Mouse (Mus musculus) layer of hippocampus, adult 6 months (tissue): ENCODE data around the gene Ctu1. TPM values are rescaled to one million over a fixed set of nuclear protein-coding genes. Genes with fewer than 3 reads are reported as not detected.

Experiments used
- long read RNA-seq, 2 experiments: library from polyadenylated mRNA; unstranded; transcript quantifications; one replicate each; pipeline ENCODE4 v2.0.0; 2019 to 2020
- polyA plus RNA-seq: library from polyadenylated mRNA; unstranded; fragments of <200 nt; fragmentation: Nextera tagmentation; gene quantifications from 2 replicates; pipeline ENCODE4 v1.2.3, GENCODE M21; 2021

Gene Ctu1
- 7.8 and 8.8 TPM in 2 replicates for polyA plus RNA-seq
- long read RNA-seq, experiment 1, transcript Ctu1-201 (3 exons, 2,475 nt) = major isoform, 14 of 19 reads
- long read RNA-seq, experiment 1, partial matches to known transcripts = 4 of 19 reads
- long read RNA-seq, experiment 1, other reads (novel, unspliced or antisense) = 1 of 19 reads
- long read RNA-seq, experiment 2, transcript Ctu1-201 (3 exons, 2,475 nt) = major isoform, 65 of 68 reads
- long read RNA-seq, experiment 2, partial matches to known transcripts = 3 of 68 reads
- long read RNA-seq, experiment 2, other reads (novel, unspliced or antisense) = 0 of 68 reads

GRCm38 (mm10) chr7:43671809-43672580, at the start of gene Ctu1:
Gene Ctu1 (plus strand): TSS chr7:43672016.

GRCm38 (mm10) chr7:43634500-43634899, 37.3 kb upstream of the Ctu1 start, which contains the start of gene Ceacam18:
Gene Ceacam18 (plus strand): TSS chr7:43634707.

GRCm38 (mm10) chr7:43660002-43660401, 11.8 kb upstream of the Ctu1 start, which contains the start of gene Siglece:
Gene Siglece (minus strand): TSS chr7:43660161.

GRCm38 (mm10) chr7:43690118-43690517, 18.3 kb downstream of the Ctu1 start, which contains the start of gene Klk14:
Gene Klk14 (plus strand): TSS chr7:43690418.

GRCm38 (mm10) chr7:43712267-43712666, 40.5 kb downstream of the Ctu1 start, which contains the start of gene Klk13:
Gene Klk13 (plus strand): TSS chr7:43712567.

Other genes with a start within 250 kb of the Ctu1 start
- gene Lim2, start 244.3 kb upstream of the Ctu1 start, polyA plus RNA-seq = not detected in 2 replicates
- gene Nkg7, start 234.9 kb upstream of the Ctu1 start, polyA plus RNA-seq = 0.92 TPM in 1 of 2 replicates, not detected in the other
- not detected in 2 replicates for gene Cldnd2, start 231.2 kb upstream of the Ctu1 start, polyA plus RNA-seq
- gene Etfb, start 227.9 kb upstream of the Ctu1 start, polyA plus RNA-seq = 219 and 291 TPM in 2 replicates
- gene Gm45233, start 227.9 kb upstream of the Ctu1 start, polyA plus RNA-seq = 0.33 and 0.38 TPM in 2 replicates
- gene Vsig10l, start 208.9 kb upstream of the Ctu1 start, polyA plus RNA-seq = 1.4 and 1.5 TPM in 2 replicates
- gene Iglon5, start 181.9 kb upstream of the Ctu1 start, polyA plus RNA-seq = 1.6 TPM in 2 replicates
- not detected in 2 replicates for gene 4931406B18Rik, start 166.1 kb upstream of the Ctu1 start, polyA plus RNA-seq
- 4.6 and 7.2 TPM in 2 replicates for gene Cd33, start 127.6 kb upstream of the Ctu1 start, polyA plus RNA-seq
- 1.4 and 1.5 TPM in 2 replicates for gene Zfp658, start 109.8 kb upstream of the Ctu1 start, polyA plus RNA-seq
- gene Zfp719, start 92.4 kb upstream of the Ctu1 start, polyA plus RNA-seq = 6.2 and 7.4 TPM in 2 replicates
- 0.13 and 0.19 TPM in 2 replicates for gene Zfp819, start 64.8 kb upstream of the Ctu1 start, polyA plus RNA-seq
- gene Ceacam18, start 37.3 kb upstream of the Ctu1 start, polyA plus RNA-seq = 0.09 TPM in 1 of 2 replicates, not detected in the other
- 0.36 and 0.55 TPM in 2 replicates for gene Siglece, start 11.9 kb upstream of the Ctu1 start, polyA plus RNA-seq
- gene Klk14, start 18.4 kb downstream of the Ctu1 start, polyA plus RNA-seq = not detected in 2 replicates
- not detected in 2 replicates for gene Klk13, start 40.6 kb downstream of the Ctu1 start, polyA plus RNA-seq
- not detected in 2 replicates for gene Klk12, start 96.9 kb downstream of the Ctu1 start, polyA plus RNA-seq
- gene Klk11, start 102.6 kb downstream of the Ctu1 start, polyA plus RNA-seq = not detected in 2 replicates
- 1.1 and 1.4 TPM in 2 replicates for gene Klk10, start 109.0 kb downstream of the Ctu1 start, polyA plus RNA-seq
- gene Klk9, start 119.9 kb downstream of the Ctu1 start, polyA plus RNA-seq = 0.13 TPM in 1 of 2 replicates, not detected in the other
- gene Klk8, start 125.6 kb downstream of the Ctu1 start, polyA plus RNA-seq = 45.3 and 58.8 TPM in 2 replicates
- 0.16 and 0.21 TPM in 2 replicates for gene Klk7, start 139.3 kb downstream of the Ctu1 start, polyA plus RNA-seq
- 4.4 and 5.0 TPM in 2 replicates for gene Klk6, start 152.5 kb downstream of the Ctu1 start, polyA plus RNA-seq
- gene Klk5, start 170.0 kb downstream of the Ctu1 start, polyA plus RNA-seq = 0.15 TPM in 1 of 2 replicates, not detected in the other
- not detected in 2 replicates for gene Klk4, start 209.1 kb downstream of the Ctu1 start, polyA plus RNA-seq